Mouse (Mus musculus) urinary bladder, adult 2 months (tissue): Measurements from ENCODE around the gene Olfr1425. TPM values are rescaled to one million over a fixed set of nuclear protein-coding genes. Genes with fewer than 3 reads are reported as not detected.
"Not testable (repeated sequence)": the region's sequence is repeated elsewhere in the genome, so short reads cannot be mapped to it uniquely, and the experiment has no call there.

Experiments
- DNase-seq: peaks from one replicate; pipeline ENCODE4 v3.0.0; 2022; ENCODE audit warnings: low spot score
- polyA plus RNA-seq: library from polyadenylated mRNA; depleted of rRNA; stranded (reverse); fragments of >200 nt; gene quantifications from 2 replicates; pipeline ENCODE4 v1.2.3, GENCODE M21; 2012; rRNA removed

Gene Olfr1425
- polyA plus RNA-seq = not detected in 2 replicates

GRCm38 (mm10) chr19:12077631-12078030 lies at the start of gene Olfr1425:
Gene Olfr1425, minus strand, starts transcription at chr19:12077731.
- DNase-seq = not testable (repeated sequence)

GRCm38 (mm10) chr19:12123103-12123502 lies 45.6 kb upstream of the Olfr1425 start, which contains the start of gene Olfr76:
Gene Olfr76, minus strand, starts transcription at chr19:12123203.
- no peak for DNase-seq

GRCm38 (mm10) chr19:12116464-12116863 lies 38.9 kb upstream of the Olfr1425 start:
- DNase-seq = no peak

GRCm38 (mm10) chr19:12115797-12116196 lies 38.3 kb upstream of the Olfr1425 start, which contains the start of gene Olfr1428:
Gene Olfr1428, minus strand, starts transcription at chr19:12115897.
- no peak for DNase-seq

- no peak for DNase-seq
These were observed 36.3 kb upstream of the Olfr1425 start for GRCm38 (mm10) chr19:12113807-12114206.

- no peak for DNase-seq
These were observed 27.0 kb upstream of the Olfr1425 start for GRCm38 (mm10) chr19:12104541-12104940.

- DNase-seq = no peak
These were observed 25.7 kb upstream of the Olfr1425 start, which contains the start of gene Olfr1427 for GRCm38 (mm10) chr19:12103234-12103633. Gene Olfr1427, minus strand, starts transcription at chr19:12103334.

- DNase-seq = no peak
These were observed 14.4 kb upstream of the Olfr1425 start, which contains the start of gene Olfr1426 for GRCm38 (mm10) chr19:12091913-12092312. Gene Olfr1426, minus strand, starts transcription at chr19:12092013.

- DNase-seq = not testable (repeated sequence)
These were observed 8.0 kb downstream of the Olfr1425 start for GRCm38 (mm10) chr19:12069546-12069945.

- DNase-seq = not testable (repeated sequence)
These were observed 9.7 kb downstream of the Olfr1425 start for GRCm38 (mm10) chr19:12067806-12068205.

GRCm38 (mm10) chr19:12062582-12062981 lies 14.9 kb downstream of the Olfr1425 start, which contains the start of gene Olfr1424:
Gene Olfr1424, minus strand, starts transcription at chr19:12062682.
- not testable (repeated sequence) for DNase-seq

- no peak for DNase-seq
These were observed 34.4 kb downstream of the Olfr1425 start for GRCm38 (mm10) chr19:12043163-12043562.

GRCm38 (mm10) chr19:12041217-12041616 lies 36.3 kb downstream of the Olfr1425 start, which contains the start of gene Olfr1423:
Gene Olfr1423, minus strand, starts transcription at chr19:12041317.
- DNase-seq = no peak

- no peak for DNase-seq
These were observed 39.8 kb downstream of the Olfr1425 start for GRCm38 (mm10) chr19:12037727-12038126.

GRCm38 (mm10) chr19:12026606-12027005 lies 50.9 kb downstream of the Olfr1425 start:
- DNase-seq = no peak

GRCm38 (mm10) chr19:12025333-12025732 lies 52.2 kb downstream of the Olfr1425 start:
- DNase-seq = no peak

GRCm38 (mm10) chr19:12024149-12024548 lies 53.4 kb downstream of the Olfr1425 start:
- DNase-seq = no peak

Other genes with a start within 250 kb of the Olfr1425 start
- gene Olfr1417, start 238.5 kb downstream of the Olfr1425 start, polyA plus RNA-seq = 0.08 TPM in 1 of 2 replicates, not detected in the other
- gene Olfr1418, start 216.7 kb downstream of the Olfr1425 start, polyA plus RNA-seq = not detected in 2 replicates
- 0.03 TPM in 1 of 2 replicates, not detected in the other for gene Olfr1419, start 202.6 kb downstream of the Olfr1425 start, polyA plus RNA-seq
- not detected in 2 replicates for gene Olfr1420, start 191.2 kb downstream of the Olfr1425 start, polyA plus RNA-seq
- gene Patl1, start 165.3 kb downstream of the Olfr1425 start, polyA plus RNA-seq = 17.4 and 18.4 TPM in 2 replicates
- 33.2 and 35.0 TPM in 2 replicates for gene Osbp, start 111.8 kb downstream of the Olfr1425 start, polyA plus RNA-seq
- gene Olfr1423, start 36.4 kb downstream of the Olfr1425 start, polyA plus RNA-seq = not detected in 2 replicates
- gene Olfr1424, start 15.0 kb downstream of the Olfr1425 start, polyA plus RNA-seq = not detected in 2 replicates
- gene Olfr1426, start 14.3 kb upstream of the Olfr1425 start, polyA plus RNA-seq = not detected in 2 replicates
- gene Olfr1427, start 25.6 kb upstream of the Olfr1425 start, polyA plus RNA-seq = not detected in 2 replicates
- gene Olfr1428, start 38.2 kb upstream of the Olfr1425 start, polyA plus RNA-seq = not detected in 2 replicates
- not detected in 2 replicates for gene Olfr76, start 45.5 kb upstream of the Olfr1425 start, polyA plus RNA-seq
- not detected in 2 replicates for gene Olfr1555-ps1, start 92.4 kb upstream of the Olfr1425 start, polyA plus RNA-seq
- not detected in 2 replicates for gene Olfr1431, start 122.9 kb upstream of the Olfr1425 start, polyA plus RNA-seq
- gene Olfr1432, start 154.9 kb upstream of the Olfr1425 start, polyA plus RNA-seq = not detected in 2 replicates
- not detected in 2 replicates for gene Olfr262, start 163.9 kb upstream of the Olfr1425 start, polyA plus RNA-seq
- gene Olfr235, start 183.3 kb upstream of the Olfr1425 start, polyA plus RNA-seq = not detected in 2 replicates
- gene Olfr1434, start 202.1 kb upstream of the Olfr1425 start, polyA plus RNA-seq = not detected in 2 replicates
- not detected in 2 replicates for gene Olfr1436, start 221.4 kb upstream of the Olfr1425 start, polyA plus RNA-seq
- gene Olfr1437, start 247.4 kb upstream of the Olfr1425 start, polyA plus RNA-seq = not detected in 2 replicates